Mouse (Mus musculus) retina, embryonic 14.5 days (tissue): ENCODE results near the gene Ier3.
"Not testable (repeated sequence)": the region's sequence is repeated elsewhere in the genome, so short reads cannot be mapped to it uniquely, and the experiment has no call there.

Source experiments
- DNase-seq: peaks from one replicate; pipeline ENCODE4 v3.0.0-alpha.2; 2015; ENCODE audit warnings: low spot score

Ier3 gene

DNA sequence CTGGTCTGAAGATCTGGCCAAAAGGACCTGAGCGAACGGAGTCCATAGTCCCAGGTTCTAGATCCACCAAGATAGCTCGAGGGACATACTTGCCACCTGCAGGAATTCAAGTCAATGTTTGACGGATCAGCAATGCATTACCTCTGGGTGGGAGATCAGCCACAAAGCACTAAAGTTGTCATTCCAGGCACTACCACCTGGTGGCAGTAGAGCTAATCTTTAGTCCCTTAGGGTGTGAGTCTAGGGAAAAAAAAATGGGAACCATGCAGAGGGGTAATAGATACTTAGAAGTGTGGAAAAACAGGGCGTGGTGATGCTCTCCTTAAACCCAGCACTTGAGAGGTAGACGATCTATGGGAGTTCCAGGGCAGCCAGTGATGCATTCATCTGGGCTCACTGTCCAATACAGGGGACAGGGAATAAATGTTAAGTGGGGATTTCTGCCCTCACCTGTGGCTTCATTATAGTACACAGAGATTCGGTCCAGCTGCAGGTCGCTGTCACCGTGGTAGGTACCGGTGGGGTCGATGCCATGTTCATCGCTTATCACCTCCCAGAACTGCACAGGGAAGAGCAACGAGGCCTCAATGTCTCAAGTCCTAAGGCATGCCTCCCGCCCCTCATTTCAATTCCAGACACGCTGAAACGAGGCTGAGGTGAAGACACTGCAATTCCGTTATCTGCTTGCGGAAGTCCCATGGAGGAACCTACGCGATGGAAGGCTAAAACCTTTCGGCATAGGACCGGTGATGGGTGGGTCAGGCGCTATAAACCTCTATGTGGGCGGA lies 14.9 kb downstream of the Ier3 start:
- peak; percentile 99 for DNase-seq

- peak; percentile 94 for DNase-seq
These were observed 15.5 kb downstream of the Ier3 start for GRCm38 (mm10) chr17:35836991-35837422.

GRCm38 (mm10) chr17:35837487-35837886 lies 16.0 kb downstream of the Ier3 start:
- peak; percentile 74 for DNase-seq

GRCm38 (mm10) chr17:35838122-35838544 lies 16.6 kb downstream of the Ier3 start, which contains the start of gene Tubb5:
Gene Tubb5 (minus strand): TSS chr17:35838306.
- DNase-seq: peak; percentile 98

- no peak for DNase-seq
These were observed 17.1 kb downstream of the Ier3 start for GRCm38 (mm10) chr17:35838570-35838969.

DNA sequence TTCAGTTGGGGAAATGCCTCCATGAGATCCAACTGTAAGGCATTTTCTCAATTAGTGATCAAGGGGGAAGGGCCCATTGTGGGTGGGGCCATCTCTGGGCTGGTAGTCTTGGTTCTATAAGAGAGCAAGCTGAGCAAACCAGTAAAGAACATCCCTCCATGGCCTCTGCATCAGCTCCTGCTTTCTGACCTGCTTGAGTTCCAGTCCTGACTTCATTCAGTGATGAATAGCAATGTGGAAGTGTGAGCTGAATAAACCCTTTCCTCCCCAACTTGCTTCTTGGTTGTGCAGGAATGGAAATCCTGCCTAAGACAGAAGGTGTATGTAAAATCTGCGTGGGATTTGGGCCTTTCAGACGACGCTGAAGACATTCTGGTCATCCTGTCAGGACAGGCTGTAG lies 17.5 kb downstream of the Ier3 start:
- DNase-seq: not testable (repeated sequence)

DNA sequence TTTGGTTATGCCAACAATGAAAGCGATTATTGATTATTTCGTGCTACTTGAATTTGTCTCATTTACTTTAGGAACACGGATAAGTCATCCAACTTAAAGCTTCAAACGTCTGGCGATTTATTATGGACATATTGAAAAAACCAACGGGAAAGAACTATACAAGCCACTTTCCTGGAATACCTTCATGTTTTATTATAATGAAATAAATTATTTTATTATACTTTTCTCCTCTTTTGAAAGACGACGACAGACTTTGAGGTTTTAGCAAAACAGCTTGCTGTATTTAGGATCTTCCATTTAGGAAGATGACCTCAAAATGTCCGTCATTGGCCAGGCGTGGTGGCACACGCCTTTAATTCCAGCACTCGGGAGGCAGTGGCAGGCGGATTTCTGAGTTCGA lies 19.1 kb downstream of the Ier3 start:
- DNase-seq: no peak

- DNase-seq: peak; percentile 100
These were observed 19.8 kb downstream of the Ier3 start, which contains the start of gene Mdc1 for GRCm38 (mm10) chr17:35841076-35841950. Gene Mdc1 (plus strand): TSS chr17:35841515.

DNA sequence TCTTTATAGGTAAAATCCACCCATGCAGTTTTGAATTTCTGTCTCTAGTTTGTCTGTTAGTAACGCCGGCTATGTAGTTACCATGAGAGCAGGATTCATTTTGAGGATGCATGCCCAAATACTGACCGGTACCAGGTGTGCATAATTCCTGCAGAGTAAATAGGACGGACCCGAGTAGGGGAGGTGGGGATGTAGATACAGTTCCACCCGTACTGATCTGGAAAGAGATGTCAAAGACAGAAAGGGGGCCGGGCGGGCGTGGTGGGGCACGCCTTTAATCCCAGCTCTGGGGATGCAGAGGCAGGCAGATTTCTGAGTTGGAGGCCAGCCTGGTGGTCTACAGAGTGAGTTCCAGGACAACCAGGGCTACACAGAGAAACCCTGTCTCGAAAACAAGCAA lies 20.5 kb downstream of the Ier3 start:
- DNase-seq: no peak

DNA sequence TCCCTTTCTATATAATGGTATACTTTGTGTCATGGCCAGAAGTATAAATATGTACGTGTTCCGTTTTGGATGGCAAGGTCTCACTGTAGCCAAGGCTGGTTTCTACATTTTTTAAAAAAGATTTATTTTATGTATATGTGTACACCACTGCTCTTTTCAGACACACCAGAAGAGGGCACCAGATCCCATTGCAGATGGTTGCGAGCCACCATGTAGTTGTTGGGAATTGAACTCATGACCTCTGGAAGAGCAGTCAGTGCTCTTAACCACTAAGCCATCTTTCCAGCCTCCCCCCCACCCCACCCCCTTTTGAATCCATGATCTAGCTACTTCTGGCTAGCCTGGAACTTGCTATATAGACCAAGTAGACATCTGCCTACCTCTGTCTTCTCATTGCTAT lies 22.0 kb downstream of the Ier3 start:
- no peak for DNase-seq

DNA sequence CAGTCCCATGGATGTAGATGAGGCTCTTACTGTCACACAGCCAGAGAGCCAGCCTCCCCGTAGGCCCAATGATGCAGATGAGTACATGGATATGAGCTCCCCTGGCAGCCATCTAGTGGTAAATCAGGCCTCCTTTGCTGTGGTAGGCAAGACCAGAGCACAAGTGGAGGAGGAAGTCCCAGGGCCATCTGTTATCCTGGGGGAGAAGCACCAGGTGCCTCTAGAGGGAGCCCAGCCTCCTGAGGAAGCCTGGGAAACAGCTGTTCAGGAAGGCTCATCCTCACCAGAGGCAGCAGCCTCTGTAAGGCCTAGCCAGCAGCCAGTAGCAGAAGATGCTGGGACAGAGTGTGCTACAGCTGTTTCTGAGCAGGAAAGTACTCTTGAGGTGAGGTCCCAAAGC lies 26.6 kb downstream of the Ier3 start:
- DNase-seq: no peak

GRCm38 (mm10) chr17:35850974-35851373 lies 29.5 kb downstream of the Ier3 start:
- DNase-seq: no peak

- no peak for DNase-seq
These were observed 37.9 kb downstream of the Ier3 start for GRCm38 (mm10) chr17:35859371-35859770.

DNA sequence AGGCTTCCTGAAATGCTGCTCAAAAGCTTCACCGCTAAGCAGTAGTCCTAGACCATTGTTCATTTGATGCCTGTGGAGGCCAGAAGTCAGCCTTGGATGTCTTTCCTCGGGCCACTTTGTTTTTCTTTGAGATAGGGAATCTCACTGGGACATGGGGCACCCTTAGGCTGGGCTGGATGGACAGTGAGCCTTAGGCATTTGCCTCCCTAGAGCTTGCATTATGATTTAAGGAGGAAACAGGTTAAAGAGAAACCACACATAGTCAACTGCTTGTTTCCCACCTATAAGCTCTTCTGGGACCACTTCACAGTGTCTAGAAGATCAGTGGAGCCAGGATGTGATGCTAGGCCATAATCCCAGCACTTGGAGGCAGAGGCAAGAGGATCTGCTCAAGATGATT lies 38.4 kb downstream of the Ier3 start:
- DNase-seq: no peak

- no peak for DNase-seq
These were observed 39.3 kb downstream of the Ier3 start for GRCm38 (mm10) chr17:35860831-35861197.

GRCm38 (mm10) chr17:35861198-35861857 lies 39.8 kb downstream of the Ier3 start, which contains the start of gene Nrm:
Gene Nrm (plus strand): TSS chr17:35861318.
- DNase-seq: peak; percentile 89

GRCm38 (mm10) chr17:35864832-35865353 lies 43.4 kb downstream of the Ier3 start:
- DNase-seq: no peak

DNA sequence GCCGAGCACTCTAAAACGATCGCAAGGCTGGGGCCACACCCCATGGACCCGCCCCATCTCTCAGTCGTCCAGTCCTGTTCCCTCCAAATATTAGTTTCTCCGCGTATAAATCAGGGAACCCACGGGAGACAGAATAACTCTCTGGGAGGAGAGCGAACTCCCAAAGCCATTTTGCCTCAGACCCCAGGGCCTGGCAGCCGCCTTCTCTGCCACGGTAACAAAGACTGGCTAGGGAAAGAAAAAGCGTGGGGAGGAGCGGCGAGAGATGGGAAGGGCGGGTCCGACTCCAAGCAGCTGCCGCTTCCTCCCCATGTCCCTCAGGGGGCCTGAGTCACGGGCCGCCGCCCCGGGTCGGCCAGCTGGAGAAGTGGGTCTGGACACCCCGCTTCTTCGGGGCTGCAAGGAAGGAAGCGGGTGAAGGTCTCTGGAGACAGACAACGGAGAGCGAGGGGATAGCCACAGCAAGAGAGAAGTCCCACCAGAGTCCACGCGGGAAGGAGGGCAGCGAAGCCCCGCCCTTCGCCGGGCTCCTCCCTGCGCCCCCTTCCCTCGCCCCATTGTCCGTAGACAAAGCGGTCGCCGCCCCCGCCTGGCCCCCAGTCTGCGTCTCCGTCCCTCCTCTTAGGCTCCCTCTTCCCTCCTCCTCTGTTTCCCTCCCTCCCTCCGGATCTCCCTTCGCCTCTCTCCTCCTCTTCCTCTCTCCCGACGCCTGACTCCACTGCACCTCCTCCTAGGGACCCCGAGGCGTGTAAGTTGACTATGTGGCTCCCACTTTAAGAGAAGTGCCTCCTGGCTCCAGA lies 44.2 kb downstream of the Ier3 start, which contains the start of gene Ppp1r18:
Gene Ppp1r18, plus strand, starts transcription at position 113 of the 800 bp plus-strand sequence.
- DNase-seq: peak; percentile 89

DNA sequence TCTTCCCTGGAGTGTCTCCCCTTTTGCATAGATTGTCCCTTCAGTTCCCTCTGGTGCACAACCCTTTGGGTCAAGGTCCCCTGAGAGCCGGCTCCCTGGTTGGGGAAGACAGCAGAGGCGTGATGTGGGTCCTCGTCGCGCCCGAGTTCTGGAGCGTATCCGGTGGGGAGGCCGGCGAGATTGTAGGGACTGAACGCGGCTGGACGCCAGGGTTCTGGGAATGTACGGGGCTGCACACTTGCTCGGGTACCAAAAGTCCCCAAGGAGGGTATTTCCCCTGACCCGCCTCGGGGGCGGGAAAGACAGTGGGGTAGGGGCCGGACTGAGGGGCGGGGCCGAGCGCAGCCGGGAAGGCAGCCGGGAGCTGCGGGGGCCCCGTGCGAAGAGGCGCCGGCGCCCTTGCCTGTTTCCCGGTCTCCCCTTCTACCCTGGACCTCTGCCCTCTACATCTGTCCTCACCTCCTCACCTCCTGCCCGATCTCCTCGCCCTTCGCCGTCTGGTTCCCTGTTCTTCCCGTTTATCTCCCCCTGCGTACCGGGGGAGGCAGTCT lies 44.9 kb downstream of the Ier3 start:
- DNase-seq: peak; percentile 66
